Mouse (Mus musculus) kidney, adult 2 months (tissue): ENCODE measurements at regions not wholly inside any gene's neighbourhood (a gene's known extent, or its start where the extent isn't known, plus 50 kb on each side); places are given as distances from the start of the nearest gene placed in this dataset.

Experiments
- DNase-seq: peaks from one replicate; pipeline ENCODE4 v3.0.0; 2021
- H3K27ac ChIP-seq: fragments of 200-500 bp; 2 replicates; pipeline ENCODE4 v1.5.1; 2012; ENCODE audit warnings: low read depth, low read length, control low read depth, inconsistent platforms; ENCODE audit not compliant: insufficient read depth
- H3K27me3 ChIP-seq: fragments of 200-500 bp; replicated peaks from 2 replicates; pipeline ENCODE4 v1.6.1; 2012; ENCODE audit warnings: mild to moderate bottlenecking, moderate library complexity, low read length, inconsistent platforms; ENCODE audit not compliant: control insufficient read depth, insufficient read depth
- H3K36me3 ChIP-seq: fragments of 200-500 bp; 2 replicates; pipeline ENCODE4 v1.6.1; 2012; ENCODE audit warnings: mild to moderate bottlenecking, moderate library complexity, low read length, inconsistent platforms; ENCODE audit not compliant: control insufficient read depth, insufficient read depth
- H3K4me1 ChIP-seq: fragments of 200-500 bp; 2 replicates; pipeline ENCODE4 v1.6.1; 2011; ENCODE audit warnings: low read length; ENCODE audit not compliant: control insufficient read depth, insufficient read depth
- H3K4me3 ChIP-seq: fragments of 200-500 bp; 2 replicates; pipeline ENCODE4 v1.5.1; 2011; ENCODE audit warnings: mild to moderate bottlenecking, low read depth, low read length, control low read depth; ENCODE audit not compliant: insufficient read depth
- CTCF ChIP-seq: fragments of 200-500 bp; conservative IDR thresholded peaks from 2 replicates; pipeline ENCODE4 v1.5.1; 2011; ENCODE audit warnings: low read depth, mild to moderate bottlenecking, control low read depth, low read length, moderate library complexity, mixed read lengths; ENCODE audit not compliant: insufficient read depth, insufficient read length
- POLR2A ChIP-seq: fragments of 200-500 bp; IDR thresholded peaks from one replicate; pipeline ENCODE4 v1.6.1; 2011; ENCODE audit warnings: low read depth, low read length, control low read depth
- WGBS: fragments of 180-500 bp; shearing (Covaris S2); methylation state at CpG from one replicate; pipeline ENCODE4 v1.1.7; 2018; 5-methylcytosine and 5-hydroxymethylcytosine counted together

GRCm38 (mm10) chr14:120138546-120138945 is 96.3 kb upstream of the Oxgr1 start:
- 80% methylated on average over 5 of the region's 5 CpGs for WGBS
- no peak overlapping the region for H3K27ac ChIP-seq
- no peaks in the 10 kb centered on the region for H3K4me1 ChIP-seq
- TF ChIP-seq CTCF (no peak), POLR2A (no peak)
- H3K27me3 ChIP-seq = no peaks in the 10 kb centered on the region
- H3K36me3 ChIP-seq = no peaks in the 10 kb centered on the region
- no peak for DNase-seq
- no peak overlapping the region for H3K4me3 ChIP-seq

GRCm38 (mm10) chr14:120139256-120139655 is 97.0 kb upstream of the Oxgr1 start:
- no peak overlapping the region for H3K4me3 ChIP-seq
- H3K36me3 ChIP-seq = no peaks in the 10 kb centered on the region
- TF ChIP-seq CTCF (no peak), POLR2A (no peak)
- H3K27ac ChIP-seq = no peak overlapping the region
- H3K4me1 ChIP-seq = no peaks in the 10 kb centered on the region
- no peaks in the 10 kb centered on the region for H3K27me3 ChIP-seq
- WGBS = 96% methylated on average over 14 of the region's 14 CpGs
- no peak for DNase-seq

- Histone ChIP-seq H3K4me3 (no peak overlapping the region), H3K27me3 (no peaks in the 10 kb centered on the region)
These were observed 97.4 kb upstream of the Oxgr1 start for GRCm38 (mm10) chr14:120139671-120140071.

GRCm38 (mm10) chr14:120140211-120140610 is 98.0 kb upstream of the Oxgr1 start:
- WGBS = 96% methylated on average over 8 of the region's 8 CpGs
- no peaks in the 10 kb centered on the region for H3K4me1 ChIP-seq
- H3K27ac ChIP-seq = no peak overlapping the region
- DNase-seq = no peak
- TF ChIP-seq CTCF (no peak), POLR2A (no peak)
- no peaks in the 10 kb centered on the region for H3K36me3 ChIP-seq
- H3K4me3 ChIP-seq = no peak overlapping the region
- no peaks in the 10 kb centered on the region for H3K27me3 ChIP-seq

More at GRCm38 (mm10) chr14:120139671-120140071, 97.4 kb upstream of the Oxgr1 start:
- no peak for DNase-seq
- H3K36me3 ChIP-seq = no peaks in the 10 kb centered on the region
- no peak for TF ChIP-seq CTCF
- no peak for TF ChIP-seq POLR2A
- H3K4me1 ChIP-seq = no peaks in the 10 kb centered on the region
- WGBS = 71% methylated on average over 16 of the region's 16 CpGs
- H3K27ac ChIP-seq = no peak overlapping the region

GRCm38 (mm10) chr14:120140791-120141747 is 98.8 kb upstream of the Oxgr1 start:
- no peak for DNase-seq
- 83% methylated on average over 14 of the region's 14 CpGs for WGBS

GRCm38 (mm10) chr14:120142281-120142680 is 100.0 kb upstream of the Oxgr1 start:
- H3K4me3 ChIP-seq = no peak overlapping the region
- H3K27ac ChIP-seq = no peak overlapping the region
- H3K36me3 ChIP-seq = no peaks in the 10 kb centered on the region
- H3K4me1 ChIP-seq = no peaks in the 10 kb centered on the region
- TF ChIP-seq CTCF (no peak), POLR2A (no peak)
- 76% methylated on average over 4 of the region's 4 CpGs for WGBS
- no peak for DNase-seq
- no peaks in the 10 kb centered on the region for H3K27me3 ChIP-seq

More at GRCm38 (mm10) chr14:120140791-120141747, 98.8 kb upstream of the Oxgr1 start:
- Histone ChIP-seq H3K36me3 (no peaks in the 10 kb centered on the region), H3K27ac (no peak overlapping the region), H3K4me1 (no peaks in the 10 kb centered on the region), H3K27me3 (no peaks in the 10 kb centered on the region), H3K4me3 (no peak overlapping the region)
- TF ChIP-seq CTCF (no peak), POLR2A (no peak)

GRCm38 (mm10) chr14:120144451-120144850 is 102.2 kb upstream of the Oxgr1 start:
- H3K36me3 ChIP-seq = no peaks in the 10 kb centered on the region
- H3K27me3 ChIP-seq = no peaks in the 10 kb centered on the region
- no peak overlapping the region for H3K27ac ChIP-seq
- TF ChIP-seq POLR2A (no peak), CTCF (no peak)
- no peak overlapping the region for H3K4me3 ChIP-seq
- no peaks in the 10 kb centered on the region for H3K4me1 ChIP-seq
- 93% methylated on average over 6 of the region's 6 CpGs for WGBS
- DNase-seq = no peak
